Mouse (Mus musculus) liver, embryonic 16.5 days (tissue): Measurements from ENCODE around the gene Rftn1. TPM values are rescaled to one million over a fixed set of nuclear protein-coding genes. Genes with fewer than 3 reads are reported as not detected.
A peak's percentile ranks its signal among the peaks of the same experiment; 100 is the strongest.

Experiments
- ATAC-seq: fragments of 200-750 bp; cut with Nextera tagmentation; 2 replicates; pipeline ENCODE4 v1.8.0; 2017; ENCODE audit warnings: low read depth, mild to moderate bottlenecking, moderate number of reproducible peaks, moderate library complexity
- H3K27ac ChIP-seq: fragments of 300-500 bp; sonication (generic); 2 replicates; pipeline ENCODE4 v1.5.1; 2014; ENCODE audit warnings: mild to moderate bottlenecking, low read length
- H3K27me3 ChIP-seq: fragments of 300-500 bp; sonication (generic); 2 replicates; pipeline ENCODE4 v1.6.1; 2014; ENCODE audit warnings: low read depth, low read length, mixed read lengths; ENCODE audit not compliant: control insufficient read depth, insufficient read depth
- H3K36me3 ChIP-seq: fragments of 300-500 bp; sonication (generic); 2 replicates; pipeline ENCODE4 v1.6.1; 2014; ENCODE audit warnings: mild to moderate bottlenecking; ENCODE audit not compliant: control insufficient read depth, insufficient read depth
- H3K4me1 ChIP-seq: fragments of 300-500 bp; sonication (generic); 2 replicates; pipeline ENCODE4 v1.6.1; 2014; ENCODE audit warnings: low read depth, low read length, mixed read lengths; ENCODE audit not compliant: control insufficient read depth
- H3K4me2 ChIP-seq: fragments of 300-500 bp; sonication (generic); 2 replicates; pipeline ENCODE4 v1.6.1; 2014; ENCODE audit warnings: low read depth, low read length, mixed read lengths
- H3K4me3 ChIP-seq: fragments of 300-500 bp; sonication (generic); 2 replicates; pipeline ENCODE4 v1.5.1; 2014; ENCODE audit warnings: low read depth, mild to moderate bottlenecking, low read length
- H3K9ac ChIP-seq: fragments of 300-500 bp; sonication (generic); 2 replicates; pipeline ENCODE4 v1.6.1; 2014; ENCODE audit warnings: low read depth, low read length
- H3K9me3 ChIP-seq: fragments of 300-500 bp; sonication (generic); replicated peaks from 2 replicates; pipeline ENCODE4 v1.6.1; 2016; ENCODE audit warnings: low read length; ENCODE audit not compliant: control insufficient read depth
- WGBS: fragments of 180-500 bp; shearing (Covaris S2); extraction: QIAGEN DNeasy Blood & Tissue Kit; methylation state at CpG from one replicate; pipeline ENCODE4 v1.1.7; 2014; ENCODE audit not compliant: insufficient replicate concordance; 5-methylcytosine and 5-hydroxymethylcytosine counted together
- polyA plus RNA-seq: library from polyadenylated mRNA; unstranded; fragments of >200 nt; fragmentation: Nextera tagmentation; extraction: Ambion mirVana; gene quantifications from 2 replicates; pipeline ENCODE4 v1.2.1, GENCODE M21; 2015

The Rftn1 gene
- polyA plus RNA-seq, 1 experiment from 2014 or later, result 4.0 TPM

DNA sequence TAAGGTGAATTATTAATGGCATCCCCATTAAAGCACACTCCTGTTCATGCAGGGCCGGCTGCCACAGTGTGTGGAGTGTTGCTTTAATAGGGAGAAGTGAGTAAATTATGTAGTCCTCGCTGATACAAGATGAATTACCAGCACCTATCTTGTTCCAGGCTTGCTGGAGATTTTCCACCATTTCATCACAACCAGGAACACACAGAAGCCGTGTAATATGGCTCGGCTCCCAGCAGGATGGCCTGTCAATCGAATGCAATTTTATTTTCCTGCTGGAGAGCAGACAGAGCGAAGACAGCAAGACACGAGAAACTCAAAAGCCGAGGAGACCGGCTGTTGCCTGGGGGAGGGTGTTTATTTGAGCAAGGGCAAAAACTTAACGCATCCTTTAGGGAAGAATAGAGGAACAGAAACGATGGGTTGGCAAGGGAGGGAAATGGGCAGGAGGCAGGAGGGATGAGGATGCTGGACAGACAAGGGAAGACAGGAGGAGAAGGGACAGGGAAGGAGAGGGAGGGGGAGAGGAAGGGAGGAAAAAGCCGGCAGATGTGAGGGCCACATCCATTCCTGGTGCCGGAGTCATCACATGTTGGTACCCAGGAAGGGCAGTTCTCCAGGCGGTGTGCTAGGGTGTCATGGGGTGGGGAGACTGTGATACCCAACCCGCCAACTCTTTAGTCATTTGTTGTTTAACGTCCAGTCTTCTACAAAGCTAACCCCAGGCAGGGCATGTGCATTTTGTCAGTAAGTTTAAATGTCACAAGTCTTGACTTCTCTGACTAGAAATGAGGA is 39.9 kb downstream of the Rftn1 start:
- Histone ChIP-seq H3K9ac (no peak overlapping the region), H3K36me3 (no peaks in the 10 kb centered on the region), H3K4me2 (no peak overlapping the region), H3K27me3 (no peaks in the 10 kb centered on the region), H3K4me1 (no peaks in the 10 kb centered on the region), H3K27ac (no peak overlapping the region), H3K4me3 (no peak overlapping the region), H3K9me3 (no peaks in the 10 kb centered on the region)
- 77% methylated on average over 16 of the region's 16 CpGs for WGBS
- no peak for ATAC-seq

DNA sequence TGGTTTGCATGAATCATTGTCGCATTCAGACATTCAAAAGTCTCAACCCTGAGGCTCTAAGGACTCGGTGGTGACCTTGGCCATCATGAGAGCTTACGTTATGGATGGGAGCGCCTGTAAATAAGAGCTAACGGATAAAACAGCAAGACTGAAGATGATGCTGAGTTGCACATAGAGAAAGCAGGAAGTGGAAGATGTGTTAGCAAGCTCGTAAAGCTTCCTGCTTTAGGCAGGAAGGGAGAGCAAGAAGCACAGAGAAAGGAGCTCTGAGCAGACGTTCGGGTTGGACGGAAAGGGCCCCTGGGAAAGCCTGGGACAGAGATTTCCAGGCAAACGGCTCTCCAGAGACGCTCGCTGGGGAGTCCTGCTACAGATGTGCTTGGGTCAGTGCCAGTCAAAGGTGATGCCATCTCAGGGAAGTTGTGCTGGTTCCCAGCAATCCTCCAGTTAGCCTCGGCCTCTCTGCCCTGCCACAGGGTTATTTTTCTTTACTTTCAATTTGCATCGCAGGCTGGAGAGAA is 40.7 kb downstream of the Rftn1 start:
- H3K36me3 ChIP-seq, result no peaks in the 10 kb centered on the region
- H3K27ac ChIP-seq, result no peak overlapping the region
- H3K9me3 ChIP-seq, result no peaks in the 10 kb centered on the region
- 68% methylated on average over 14 of the region's 14 CpGs for WGBS
- no peaks in the 10 kb centered on the region for H3K4me1 ChIP-seq
- no peak overlapping the region for H3K9ac ChIP-seq
- ATAC-seq, result no peak
- no peak overlapping the region for H3K4me2 ChIP-seq
- H3K4me3 ChIP-seq, result no peak overlapping the region
- H3K27me3 ChIP-seq, result no peaks in the 10 kb centered on the region

DNA sequence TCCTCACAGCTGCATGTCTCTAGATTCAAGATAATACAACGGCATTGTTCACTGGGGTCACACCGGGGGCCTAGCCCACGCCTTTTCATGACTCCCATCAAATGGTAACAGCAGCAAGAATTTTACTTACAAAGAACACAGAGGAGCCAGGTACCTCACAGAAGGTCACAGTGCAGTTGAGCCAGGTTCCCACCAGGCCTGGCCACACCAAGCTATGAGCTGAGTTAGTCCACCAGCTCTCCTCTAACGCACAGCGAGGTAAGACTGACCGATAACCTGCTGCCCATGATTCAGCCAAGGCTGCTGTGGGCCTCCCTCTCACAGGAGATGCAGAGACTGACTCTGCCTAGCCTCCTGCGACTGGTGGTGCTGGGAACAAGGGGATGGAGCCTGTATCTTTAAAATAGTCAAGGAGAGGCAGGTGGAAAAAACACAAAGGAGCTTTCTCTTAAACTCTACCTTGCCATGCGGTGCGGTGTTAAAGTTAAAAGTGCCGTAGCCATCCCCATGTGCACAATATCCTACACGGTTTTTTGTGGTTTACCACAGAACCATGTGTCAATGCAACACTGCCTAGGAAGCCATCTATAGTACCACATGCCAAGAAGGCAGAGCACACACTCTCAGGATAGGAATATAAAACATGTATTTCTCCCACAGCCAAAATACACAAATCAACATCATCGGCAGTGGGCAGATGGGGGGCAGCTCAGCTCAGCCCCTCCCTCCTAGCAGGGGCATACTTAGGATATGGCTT is 42.5 kb downstream of the Rftn1 start:
- H3K27ac ChIP-seq, result no peak overlapping the region
- H3K4me1 ChIP-seq, result no peaks in the 10 kb centered on the region
- no peak overlapping the region for H3K4me3 ChIP-seq
- no peaks in the 10 kb centered on the region for H3K36me3 ChIP-seq
- ATAC-seq, result no peak
- H3K9ac ChIP-seq, result no peak overlapping the region
- no peaks in the 10 kb centered on the region for H3K9me3 ChIP-seq
- 67% methylated on average over 12 of the region's 12 CpGs for WGBS
- no peaks in the 10 kb centered on the region for H3K27me3 ChIP-seq
- no peak overlapping the region for H3K4me2 ChIP-seq

DNA sequence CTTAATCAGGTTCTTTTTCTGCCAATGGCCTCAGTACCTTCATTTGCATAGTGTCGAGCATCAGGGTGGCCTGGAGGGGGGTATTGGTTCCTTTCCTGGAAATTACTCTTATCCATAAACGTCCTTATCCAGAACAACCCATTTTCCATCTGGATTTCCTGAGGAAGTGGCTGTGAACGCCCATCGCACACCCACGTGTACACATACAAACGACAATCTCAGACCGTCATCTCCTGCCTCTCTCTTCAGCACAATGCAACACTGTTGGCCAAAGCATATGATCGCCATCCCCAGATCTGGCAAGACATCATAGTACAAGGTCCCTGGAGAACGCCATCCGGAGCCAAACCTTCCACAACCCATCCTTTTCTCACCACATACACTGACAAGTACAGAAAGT is 47.1 kb downstream of the Rftn1 start:
- H3K4me2 ChIP-seq, result no peak overlapping the region
- H3K4me3 ChIP-seq, result no peak overlapping the region
- H3K4me1 ChIP-seq, result no peaks in the 10 kb centered on the region
- no peaks in the 10 kb centered on the region for H3K27me3 ChIP-seq
- no peak overlapping the region for H3K27ac ChIP-seq
- H3K9ac ChIP-seq, result no peak overlapping the region
- 67% methylated on average over 10 of the region's 10 CpGs for WGBS
- no peak for ATAC-seq
- no peaks in the 10 kb centered on the region for H3K9me3 ChIP-seq
- H3K36me3 ChIP-seq, result no peaks in the 10 kb centered on the region

DNA sequence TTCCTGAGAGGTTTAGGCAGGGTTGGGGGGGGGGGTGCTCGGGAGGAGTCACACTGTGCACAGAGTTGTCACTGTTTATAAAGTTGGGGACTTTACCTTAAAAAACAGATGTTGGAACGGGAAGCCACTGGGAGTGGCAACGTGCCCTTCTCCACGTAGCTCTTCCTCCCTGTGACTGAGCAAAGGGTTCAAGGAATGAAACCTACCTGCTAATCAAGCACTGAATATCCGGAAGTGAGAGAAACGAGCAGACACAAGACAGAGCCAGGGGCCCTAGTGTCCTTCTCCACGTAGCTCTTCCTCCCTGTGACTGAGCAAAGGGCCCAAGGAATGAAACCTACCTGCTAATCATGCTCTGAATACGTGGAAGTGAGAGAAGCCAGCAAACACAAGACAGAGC is 47.9 kb downstream of the Rftn1 start:
- ATAC-seq, result no peak
- Histone ChIP-seq H3K4me2 (no peak overlapping the region), H3K9me3 (no peaks in the 10 kb centered on the region), H3K27me3 (no peaks in the 10 kb centered on the region), H3K36me3 (no peaks in the 10 kb centered on the region), H3K4me1 (no peaks in the 10 kb centered on the region), H3K27ac (no peak overlapping the region), H3K4me3 (no peak overlapping the region), H3K9ac (no peak overlapping the region)
- 61% methylated on average over 8 of the region's 8 CpGs for WGBS

DNA sequence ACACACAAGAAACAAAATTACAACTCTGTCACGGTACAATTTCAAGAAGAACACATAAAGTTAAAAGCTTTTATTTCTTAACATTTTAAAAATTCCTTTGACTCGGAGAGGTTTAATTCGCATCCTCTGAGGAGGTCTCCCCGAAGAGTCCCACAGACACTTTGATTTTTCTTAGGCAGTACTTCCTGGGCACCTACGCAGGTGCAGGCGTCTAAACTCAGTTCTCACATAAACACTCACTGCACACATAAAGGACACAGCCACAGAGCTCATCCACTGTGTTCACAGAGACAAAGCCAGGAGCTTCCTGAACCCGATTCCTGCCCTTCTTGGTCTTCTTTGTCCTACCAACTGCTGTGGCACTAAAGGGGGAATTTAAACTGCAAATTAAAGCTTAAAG is 48.3 kb downstream of the Rftn1 start:
- Histone ChIP-seq H3K4me2 (no peak overlapping the region), H3K4me3 (no peak overlapping the region), H3K27ac (no peak overlapping the region), H3K36me3 (no peaks in the 10 kb centered on the region), H3K9ac (no peak overlapping the region), H3K9me3 (no peaks in the 10 kb centered on the region), H3K27me3 (no peaks in the 10 kb centered on the region), H3K4me1 (no peaks in the 10 kb centered on the region)
- 70% methylated on average over 7 of the region's 7 CpGs for WGBS
- no peak for ATAC-seq

DNA sequence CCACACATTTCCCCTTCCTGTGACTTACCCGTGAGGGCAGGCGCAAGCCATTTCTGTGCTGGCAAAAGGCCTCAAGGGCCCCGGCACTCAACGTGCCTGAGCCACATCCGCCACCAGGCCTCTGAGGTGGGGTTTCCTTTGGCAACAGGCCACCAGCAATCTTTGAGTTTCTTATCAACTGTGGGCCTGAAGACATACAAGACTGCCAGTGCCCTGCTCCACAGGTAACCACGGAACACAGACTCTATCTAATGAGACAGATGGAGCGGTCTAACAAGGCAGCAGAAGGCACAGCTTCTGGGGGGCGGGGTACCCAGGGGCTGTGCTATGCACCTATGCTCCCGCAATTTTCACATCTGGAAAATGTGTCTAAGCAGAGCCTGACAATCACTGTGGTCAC is 54.4 kb downstream of the Rftn1 start:
- no peaks in the 10 kb centered on the region for H3K27me3 ChIP-seq
- no peak overlapping the region for H3K9ac ChIP-seq
- peaks cover 4% of the 10 kb centered on the region for H3K4me1 ChIP-seq
- ATAC-seq, result peak; percentile 60
- H3K4me2 ChIP-seq, result no peak overlapping the region
- no peaks in the 10 kb centered on the region for H3K9me3 ChIP-seq
- no peaks in the 10 kb centered on the region for H3K36me3 ChIP-seq
- no peak overlapping the region for H3K4me3 ChIP-seq
- H3K27ac ChIP-seq, result no peak overlapping the region
- 13% methylated on average over 9 of the region's 9 CpGs for WGBS

DNA sequence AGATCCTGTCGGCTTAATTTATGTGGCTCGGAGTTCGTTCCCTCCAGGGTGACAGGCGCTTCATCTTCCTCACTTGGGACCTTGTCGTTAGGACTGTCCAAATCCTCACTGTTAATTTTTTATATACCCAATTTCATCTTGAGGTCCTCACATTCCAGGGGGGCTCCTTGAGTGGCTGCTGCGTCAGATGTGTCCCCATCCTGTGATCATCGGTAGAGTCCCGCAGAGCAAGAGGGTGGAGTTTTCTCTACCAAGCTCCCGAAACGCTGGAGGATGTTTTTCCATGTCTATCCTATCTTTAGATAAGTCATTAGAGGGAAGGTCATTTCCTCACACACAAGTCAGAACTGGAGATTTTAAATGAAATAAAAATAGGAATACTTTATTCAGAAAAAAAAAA is 55.0 kb downstream of the Rftn1 start:
- H3K9me3 ChIP-seq, result no peaks in the 10 kb centered on the region
- H3K36me3 ChIP-seq, result no peaks in the 10 kb centered on the region
- no peak overlapping the region for H3K27ac ChIP-seq
- H3K4me3 ChIP-seq, result no peak overlapping the region
- no peaks in the 10 kb centered on the region for H3K27me3 ChIP-seq
- no peak overlapping the region for H3K4me2 ChIP-seq
- no peak overlapping the region for H3K9ac ChIP-seq
- ATAC-seq, result no peak
- WGBS, result 71% methylated on average over 10 of the region's 10 CpGs
- H3K4me1 ChIP-seq, result peaks cover 4% of the 10 kb centered on the region

DNA sequence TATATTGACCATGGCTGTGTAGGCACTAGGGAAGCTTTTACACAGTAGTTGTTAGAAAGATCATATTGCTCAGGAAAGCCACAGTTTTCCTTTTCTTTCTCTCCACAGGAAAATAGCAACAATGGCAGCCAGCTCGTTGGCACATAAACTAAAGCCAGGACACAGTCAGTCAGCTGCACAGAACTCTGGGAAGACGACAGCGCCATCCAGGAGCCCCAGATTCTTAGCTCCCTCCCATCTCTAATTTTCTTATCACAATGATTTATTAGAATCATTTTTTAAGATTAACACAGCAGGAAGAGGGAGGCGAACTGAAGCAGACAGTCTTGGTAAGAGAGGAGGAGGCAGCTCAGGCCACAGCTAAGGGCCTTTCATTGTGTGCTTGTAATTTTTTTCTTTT is 58.8 kb downstream of the Rftn1 start:
- peaks cover 4% of the 10 kb centered on the region for H3K4me1 ChIP-seq
- H3K9ac ChIP-seq, result no peak overlapping the region
- no peak overlapping the region for H3K27ac ChIP-seq
- ATAC-seq, result no peak
- H3K27me3 ChIP-seq, result no peaks in the 10 kb centered on the region
- H3K4me3 ChIP-seq, result no peak overlapping the region
- no peak overlapping the region for H3K4me2 ChIP-seq
- H3K36me3 ChIP-seq, result no peaks in the 10 kb centered on the region
- WGBS, result 73% methylated on average over 4 of the region's 4 CpGs
- no peaks in the 10 kb centered on the region for H3K9me3 ChIP-seq
